Mouse (Mus musculus) R1 (cell line): ENCODE results near the gene Tbc1d5.
"Not testable (repeated sequence)": the region's sequence is repeated elsewhere in the genome, so short reads cannot be mapped to it uniquely, and the experiment has no call there.

Source experiments
- DNase-seq: peaks from one replicate; pipeline ENCODE4 v3.0.0-alpha.2; 2018; ENCODE audit warnings: low read depth, low spot score

The Tbc1d5 gene

DNA sequence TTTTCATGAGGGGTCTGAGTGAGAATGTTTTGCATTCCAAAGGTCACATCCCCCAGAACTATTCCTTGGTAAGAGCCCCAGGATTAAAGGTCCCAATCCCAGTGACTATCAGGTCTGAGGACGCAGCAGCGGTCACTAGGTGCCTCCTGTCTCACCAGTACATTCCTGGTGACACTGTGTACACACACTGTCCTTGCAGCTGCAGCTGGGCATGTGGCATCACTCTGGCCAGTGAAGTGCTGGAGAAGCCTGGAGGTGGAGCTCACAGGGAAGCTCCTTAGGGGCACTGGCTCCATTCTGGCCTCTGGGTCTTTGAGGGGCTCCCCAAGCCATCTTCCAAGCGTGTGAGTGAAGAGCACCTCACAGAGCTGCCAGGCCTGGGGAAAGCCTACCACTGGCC lies 427.2 kb downstream of the Tbc1d5 start:
- DNase-seq: no peak

DNA sequence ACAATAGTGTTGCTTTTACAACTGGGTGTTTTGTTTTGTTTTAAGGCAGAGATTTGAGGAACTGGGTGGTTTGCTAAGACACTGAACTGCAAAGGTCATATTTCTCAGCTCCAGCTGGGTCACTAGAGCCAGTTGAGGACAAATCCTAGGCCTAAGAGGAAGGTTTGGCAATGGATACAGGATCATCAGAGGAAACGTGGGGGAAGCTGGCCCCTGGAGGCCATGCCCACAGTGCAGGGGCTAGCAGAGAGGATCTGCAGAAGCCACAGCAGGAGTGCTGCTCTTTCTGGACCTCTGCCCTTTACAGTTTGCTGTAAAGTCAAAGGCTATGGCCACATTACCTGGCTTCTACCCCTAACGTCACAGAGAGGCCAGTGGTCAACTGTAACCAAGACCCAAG lies 428.3 kb downstream of the Tbc1d5 start:
- no peak for DNase-seq

- no peak for DNase-seq
Measured at GRCm38 (mm10) chr17:50741386-50741785, 437.8 kb downstream of the Tbc1d5 start.

DNA sequence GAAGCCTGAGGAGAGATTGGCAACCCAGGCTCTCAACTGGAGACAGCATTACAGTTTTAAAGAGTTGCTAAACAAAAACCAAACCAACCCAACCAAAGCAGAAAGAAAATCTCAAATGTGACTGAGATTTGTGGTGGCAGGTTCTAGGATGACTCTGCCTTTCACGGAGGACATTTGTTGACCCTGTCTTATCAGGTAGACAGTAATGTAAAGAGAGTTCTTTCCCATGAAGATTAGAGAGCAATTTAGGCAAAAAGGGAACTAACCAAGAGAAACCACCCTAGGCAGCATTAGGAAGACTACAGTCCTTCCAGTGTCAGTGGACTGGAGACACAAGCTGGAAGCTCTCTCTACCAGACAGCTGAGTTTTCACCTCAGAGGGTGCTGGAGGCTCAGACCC lies 438.3 kb downstream of the Tbc1d5 start:
- no peak for DNase-seq

- DNase-seq: no peak
Measured at GRCm38 (mm10) chr17:50738476-50738875, 440.7 kb downstream of the Tbc1d5 start.

DNA sequence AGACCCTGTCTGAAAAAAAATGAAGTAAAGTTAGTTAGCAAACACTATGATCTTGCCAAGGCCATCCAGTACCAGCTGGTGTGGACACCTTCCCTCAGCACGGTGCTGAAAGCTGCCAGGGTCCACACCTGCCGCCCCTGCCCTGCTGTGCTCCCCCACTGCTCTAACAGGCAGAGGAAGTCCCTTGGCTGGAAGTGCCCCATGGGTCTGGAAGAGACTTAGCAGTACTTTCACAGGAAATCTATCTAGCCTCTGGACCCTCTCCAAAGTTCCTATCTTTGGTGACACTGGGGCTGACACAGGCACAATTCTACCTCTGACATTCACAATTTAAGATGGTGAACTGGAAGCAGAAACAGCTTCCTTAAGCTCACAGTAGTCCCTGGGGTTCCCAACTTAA lies 442.1 kb downstream of the Tbc1d5 start:
- DNase-seq: no peak

DNA sequence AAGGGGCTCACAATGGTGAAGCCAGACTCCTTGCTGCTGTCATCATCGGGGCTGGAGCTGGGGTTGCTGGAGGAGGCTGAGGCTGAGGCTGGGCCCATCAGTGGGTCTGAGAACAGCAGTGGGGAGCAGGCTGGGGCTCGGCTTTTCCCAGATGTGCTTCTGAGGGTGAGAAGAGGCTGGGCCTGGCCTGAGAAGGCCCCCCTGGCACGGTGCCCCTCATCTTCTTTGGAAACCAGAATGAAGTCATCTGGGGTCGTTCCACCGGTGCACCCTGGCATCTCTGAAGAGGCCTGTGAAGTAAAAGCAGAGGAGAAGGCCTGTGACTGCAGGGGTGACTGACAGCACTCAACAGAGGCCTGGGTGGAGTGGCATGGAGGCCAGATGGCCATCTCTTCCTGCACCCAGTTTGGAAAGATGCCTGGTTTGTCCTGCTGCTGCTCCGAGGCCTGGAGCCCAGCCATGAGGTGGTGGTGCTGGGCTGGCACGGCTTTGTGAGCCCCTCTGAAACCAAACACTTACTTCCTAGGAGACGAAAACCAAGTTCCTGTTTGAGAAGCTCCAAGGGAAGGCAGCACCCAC lies 443.1 kb downstream of the Tbc1d5 start:
- DNase-seq: no peak

GRCm38 (mm10) chr17:50735382-50735954 lies 443.7 kb downstream of the Tbc1d5 start:
- DNase-seq: no peak

DNA sequence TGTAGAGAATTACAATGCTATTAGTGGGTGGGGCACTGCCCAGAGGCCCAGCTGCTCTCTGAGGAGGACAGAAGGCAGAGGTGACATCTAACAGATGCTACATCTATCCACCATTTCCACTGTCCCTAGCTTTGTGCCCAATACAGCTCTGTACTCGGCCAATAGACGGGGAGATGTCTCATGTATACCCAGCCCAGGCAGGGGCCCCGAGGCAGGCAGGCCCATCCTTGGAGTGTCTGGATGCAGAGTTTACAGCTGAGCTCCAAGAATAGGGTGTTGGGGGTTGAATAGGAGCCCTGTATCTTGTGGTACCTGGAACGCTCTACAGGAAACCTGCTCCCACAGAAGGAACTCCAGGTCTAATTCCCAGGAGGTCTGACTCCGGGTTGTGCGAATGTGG lies 444.4 kb downstream of the Tbc1d5 start:
- no peak for DNase-seq

DNA sequence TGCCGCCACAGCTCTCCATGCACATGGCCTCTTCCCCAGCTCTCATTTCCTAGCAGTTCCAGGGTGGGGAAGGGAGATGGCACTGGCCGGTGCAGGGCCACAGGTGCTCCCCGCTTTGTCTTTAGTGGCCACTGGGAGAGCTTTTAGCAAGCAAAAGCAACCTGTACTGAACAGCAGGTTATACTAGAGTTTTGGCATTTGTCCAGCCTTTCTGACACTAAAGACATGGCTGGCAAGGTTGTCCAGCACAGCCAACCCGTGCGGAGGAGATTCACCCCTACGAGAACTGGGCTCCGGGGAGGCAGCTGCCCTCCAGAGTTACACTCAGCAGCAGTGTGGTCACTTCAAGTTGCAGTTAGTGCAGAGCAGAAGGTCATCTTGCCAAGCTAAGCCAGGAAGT lies 445.8 kb downstream of the Tbc1d5 start:
- no peak for DNase-seq

DNA sequence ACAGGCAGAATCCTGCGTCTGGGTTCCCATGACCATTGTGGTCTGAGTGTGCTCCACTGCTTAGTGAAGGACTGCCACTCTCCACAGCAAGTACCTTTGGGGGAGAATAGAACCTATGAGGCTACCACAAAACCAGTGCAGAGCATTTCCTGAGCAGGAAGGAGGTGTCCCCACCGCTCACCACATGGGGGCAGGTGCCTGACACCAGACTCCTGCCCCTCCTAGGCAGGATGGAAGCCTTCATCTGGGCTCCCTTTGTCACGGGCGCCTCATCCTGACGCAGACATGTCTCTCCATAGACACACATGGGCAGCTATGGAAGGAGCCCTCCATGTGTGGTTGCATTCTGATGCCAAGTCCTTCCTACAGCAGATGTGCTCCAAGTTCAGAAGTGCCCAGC lies 447.3 kb downstream of the Tbc1d5 start:
- no peak for DNase-seq

DNA sequence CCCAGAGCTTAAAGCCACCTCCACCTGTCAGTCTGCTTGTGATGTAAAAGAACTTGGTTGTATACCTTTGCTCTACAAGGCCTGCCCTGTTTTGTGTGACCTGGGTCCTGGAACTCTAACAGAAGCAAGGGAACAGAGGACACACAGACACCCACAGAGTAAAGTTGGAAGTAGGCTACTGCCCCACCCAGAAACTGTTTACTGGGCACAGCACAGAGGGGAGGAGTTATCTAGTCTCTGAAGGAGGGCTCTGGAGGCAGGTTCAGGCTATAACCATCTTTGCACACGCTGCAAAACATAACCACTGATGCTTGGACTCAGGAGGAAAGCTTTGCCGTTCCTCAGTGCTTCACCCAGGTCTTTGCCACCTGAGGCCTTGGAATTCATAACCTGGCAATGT lies 448.3 kb downstream of the Tbc1d5 start:
- no peak for DNase-seq

DNA sequence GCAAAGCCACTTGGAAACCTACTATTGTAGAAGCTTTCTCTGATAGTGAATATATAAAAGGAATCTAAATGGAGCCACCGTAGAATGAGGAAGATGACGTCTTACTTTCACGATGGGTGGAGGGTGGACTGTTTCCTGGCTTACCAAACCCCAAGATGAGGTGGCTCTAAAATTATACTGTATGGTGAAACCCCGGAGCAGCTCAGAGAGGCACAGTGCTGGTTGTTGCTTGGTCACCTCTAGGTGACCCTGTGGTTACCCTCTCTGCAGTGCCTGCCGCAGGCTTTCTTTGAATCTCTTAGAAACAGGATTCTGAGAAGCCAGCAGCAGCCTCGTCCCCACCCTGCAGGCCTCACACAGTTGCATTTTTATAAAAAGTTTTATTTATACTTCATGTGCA lies 449.6 kb downstream of the Tbc1d5 start:
- no peak for DNase-seq

DNA sequence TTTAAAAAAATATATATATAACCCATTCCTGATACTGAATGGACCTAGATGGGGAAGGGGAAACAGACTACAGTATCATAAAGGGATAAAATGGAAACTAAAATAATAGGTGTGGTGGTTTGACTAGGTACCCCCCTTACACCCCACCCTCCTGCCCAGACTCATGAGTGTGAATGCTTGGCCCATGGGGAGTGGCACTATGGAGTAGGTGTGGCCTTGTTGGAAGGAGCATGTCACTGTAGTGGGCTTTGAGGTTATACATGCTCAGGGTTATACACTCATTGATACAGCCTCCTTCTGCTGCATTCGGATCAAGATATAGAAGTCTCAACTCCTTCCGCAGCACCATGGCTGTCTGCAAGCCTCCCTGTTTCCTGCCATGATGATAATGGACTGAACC lies 450.1 kb downstream of the Tbc1d5 start:
- no peak for DNase-seq

DNA sequence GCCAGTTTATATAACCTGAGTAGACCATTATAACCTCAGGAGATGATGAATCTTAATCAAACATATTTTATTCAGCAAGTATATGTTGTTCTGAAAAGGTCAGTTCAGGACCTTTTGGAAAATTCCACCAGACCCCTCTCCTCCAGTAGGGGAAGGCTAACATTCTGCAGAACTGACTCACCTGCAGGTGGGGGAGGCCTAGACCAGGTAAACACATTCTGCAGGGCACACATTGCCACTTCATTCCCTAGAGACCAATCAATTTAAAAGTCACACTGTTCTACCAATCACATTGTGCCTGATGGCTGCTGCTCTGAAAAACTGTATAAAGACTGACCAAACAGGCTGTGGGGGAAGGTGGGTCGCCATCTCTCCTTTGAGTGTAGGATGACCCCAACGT lies 452.9 kb downstream of the Tbc1d5 start:
- DNase-seq: no peak

DNA sequence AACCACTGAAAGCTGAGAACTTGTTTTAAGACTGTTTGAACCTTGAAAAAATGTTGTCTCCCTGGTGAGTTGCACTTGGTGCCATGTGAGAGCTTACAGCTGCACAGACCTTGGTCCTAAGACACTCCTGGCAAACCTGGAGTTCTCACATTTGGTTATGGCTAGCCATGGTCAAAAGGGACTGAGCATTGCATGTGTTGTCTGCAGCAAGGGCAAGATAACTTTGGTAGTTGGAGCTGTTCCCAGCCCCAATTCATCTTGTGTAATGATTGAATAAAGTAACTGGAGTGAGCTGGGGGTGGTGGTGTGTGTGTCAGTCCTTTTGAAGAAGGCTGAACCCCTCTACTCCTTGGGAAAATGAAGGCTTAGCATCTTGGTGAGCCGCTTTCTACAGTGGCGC lies 454.8 kb downstream of the Tbc1d5 start:
- no peak for DNase-seq

GRCm38 (mm10) chr17:50717586-50717985 lies 461.6 kb downstream of the Tbc1d5 start:
- DNase-seq: no peak

DNA sequence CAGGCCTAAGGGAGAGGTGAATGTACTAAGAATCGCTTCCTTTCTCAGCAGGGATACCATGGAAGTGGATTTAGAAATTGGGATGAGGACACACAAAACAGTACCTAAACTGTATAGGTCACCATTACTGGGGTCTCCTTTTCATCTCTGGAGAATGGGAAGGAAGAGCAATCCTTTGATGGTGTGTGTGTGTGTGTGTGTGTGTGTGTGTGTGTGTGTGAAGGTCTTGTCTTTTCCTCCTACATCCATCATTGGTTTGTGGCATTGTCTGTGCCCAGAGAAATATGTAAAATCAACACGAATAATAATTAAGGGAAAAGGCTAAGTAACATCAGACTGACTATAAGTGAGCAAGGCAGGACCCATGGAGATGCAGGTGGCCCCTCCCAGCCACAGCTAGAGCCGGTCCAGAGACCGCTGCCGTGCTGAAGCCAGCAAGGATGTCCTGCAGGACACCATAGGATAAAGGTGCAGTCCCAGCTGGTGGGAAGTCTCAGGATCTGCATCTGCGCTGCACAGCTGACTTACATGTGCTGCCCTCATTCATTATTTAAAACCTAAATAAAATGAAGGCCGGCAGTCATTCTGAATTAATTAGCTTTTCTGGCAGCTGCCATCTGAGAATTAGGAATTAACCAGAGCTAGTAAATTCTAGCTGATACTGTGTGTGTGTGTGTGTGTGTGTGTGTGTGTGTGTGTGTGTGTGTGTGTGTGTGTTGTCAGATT lies 468.5 kb downstream of the Tbc1d5 start:
- no peak for DNase-seq

DNA sequence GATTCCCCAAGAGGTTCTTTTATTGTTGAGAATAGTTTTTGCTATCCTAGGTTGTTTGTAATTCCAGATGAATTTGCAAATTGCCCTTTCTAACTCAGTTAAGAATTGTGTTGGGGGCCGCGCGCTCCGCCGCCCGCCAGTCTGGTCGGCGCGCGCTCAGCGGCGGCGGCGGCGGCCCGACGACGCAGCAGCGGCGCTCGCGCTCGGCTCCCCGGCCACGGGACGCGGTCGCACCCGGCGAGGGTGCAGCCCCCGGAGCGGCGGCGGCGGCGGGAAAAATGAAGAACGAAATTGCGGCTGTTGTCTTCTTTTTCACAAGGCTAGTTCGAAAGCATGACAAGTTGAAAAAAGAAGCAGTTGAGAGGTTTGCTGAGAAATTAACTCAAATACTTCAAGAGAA lies 480.7 kb downstream of the Tbc1d5 start:
- not testable (repeated sequence) for DNase-seq

- no peak for DNase-seq
Measured at GRCm38 (mm10) chr17:50688135-50688534, 491.0 kb downstream of the Tbc1d5 start.

DNA sequence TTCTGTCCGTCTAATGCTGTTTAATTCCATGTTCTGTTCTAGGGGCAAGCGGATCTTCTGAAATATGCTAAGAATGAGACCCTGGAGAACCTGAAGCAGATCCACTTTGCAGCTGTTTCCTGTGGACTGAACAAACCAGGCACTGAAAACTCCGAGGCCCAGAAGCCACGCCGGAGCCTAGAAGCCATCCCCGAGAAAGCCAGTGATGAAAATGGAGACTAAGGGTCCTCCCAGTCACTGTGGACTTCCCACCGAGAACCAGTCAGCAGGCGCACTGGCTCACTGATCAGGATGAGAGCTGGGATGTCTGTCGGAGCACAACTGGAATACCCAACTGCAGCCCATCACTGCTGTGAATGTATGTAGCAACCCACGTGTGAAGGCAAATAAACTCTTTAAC lies 491.5 kb downstream of the Tbc1d5 start:
- DNase-seq: no peak

DNA sequence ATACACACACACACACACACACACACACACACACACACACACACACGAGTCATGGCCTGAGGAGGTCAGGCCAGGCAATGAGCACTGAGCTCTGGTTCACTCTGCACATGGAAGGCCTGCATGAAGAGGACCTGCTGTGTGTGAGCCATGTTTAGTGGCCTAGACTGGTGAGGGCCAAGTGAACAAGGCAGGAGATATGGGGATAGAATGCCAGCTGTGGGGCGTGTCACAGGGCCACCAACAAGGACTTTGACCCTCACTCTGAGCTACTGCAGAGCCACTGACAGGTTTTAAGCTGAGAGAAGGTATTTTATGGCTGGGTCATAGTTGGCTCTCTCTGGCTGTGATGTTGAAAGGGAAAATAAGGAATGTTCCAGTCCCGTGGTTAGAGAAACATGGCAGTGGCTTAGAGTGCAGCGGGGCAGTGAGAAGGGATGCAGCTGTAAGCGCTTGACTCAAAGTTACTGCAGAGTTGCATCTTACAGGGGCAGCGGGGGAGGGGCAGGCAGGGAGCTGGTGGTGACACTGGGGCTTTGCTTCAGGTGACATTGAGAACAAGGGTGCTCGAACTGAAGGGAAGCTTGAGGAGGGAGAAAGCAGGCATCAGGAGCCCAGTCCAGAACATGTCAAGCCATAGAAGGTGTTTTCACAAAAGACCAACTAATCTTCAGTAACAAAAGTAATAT lies 494.0 kb downstream of the Tbc1d5 start:
- DNase-seq: no peak
